Mouse (Mus musculus): Measurements from ENCODE around the gene D11Wsu47e. TPM values are rescaled to one million over a fixed set of nuclear protein-coding genes. Genes with fewer than 3 reads are reported as not detected.
A peak's percentile ranks its signal among the peaks of the same experiment; 100 is the strongest.

The D11Wsu47e gene
- polyA plus RNA-seq, 1 experiment from 2014 or later: 21.3 TPM

DNA sequence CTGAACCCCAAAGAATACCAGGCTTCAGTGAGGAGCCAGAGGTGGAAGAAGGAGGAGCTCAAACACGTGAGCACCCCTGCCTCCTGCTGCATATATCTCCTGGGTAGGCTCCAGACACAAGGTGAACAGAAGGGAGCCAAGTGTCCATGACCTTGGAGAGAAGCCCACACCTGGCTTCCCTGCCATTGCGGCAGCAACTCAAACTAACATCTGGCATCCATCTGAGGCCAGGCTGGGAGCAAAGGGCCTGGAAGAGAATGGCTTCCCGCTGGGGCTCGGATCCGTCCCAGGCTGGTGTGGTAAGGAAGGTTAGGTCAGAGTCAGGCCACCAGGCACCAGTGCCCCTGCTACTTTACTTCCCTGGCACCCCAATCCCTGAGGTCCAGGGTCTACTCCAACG lies 43.8 kb downstream of the D11Wsu47e start:
- no peak overlapping the region for H3K27ac ChIP-seq (ENCODE audit: low read length)
- H3K4me3 ChIP-seq (ENCODE audit: low read depth, low read length): no peak overlapping the region
- H3K27me3 ChIP-seq (ENCODE audit: control insufficient read depth, insufficient read depth, low read length): no peaks in the 10 kb centered on the region
- peaks cover 46% of the 10 kb centered on the region for H3K36me3 ChIP-seq (ENCODE audit: control insufficient read depth, insufficient read depth, low read length)
- WGBS: 68% methylated on average over 6 of the region's 6 CpGs
- 0 out of 2 replicates have a peak, but pooled peaks cover 7% of the 10 kb centered on the region for H3K4me1 ChIP-seq (ENCODE audit: control insufficient read depth, insufficient read depth, low read length)
- H3K9ac ChIP-seq (replicated peaks; ENCODE audit: low read depth, low read length): no peak overlapping the region
- H3K9me3 ChIP-seq (ENCODE audit: control insufficient read depth, low read depth, low read length): no peaks in the 10 kb centered on the region
- H3K4me2 ChIP-seq (replicated peaks; ENCODE audit: low read depth, low read length): no peak overlapping the region
- no peak for ATAC-seq (ENCODE audit: insufficient number of reproducible peaks, insufficient read depth, low FRiP score, low read depth)

DNA sequence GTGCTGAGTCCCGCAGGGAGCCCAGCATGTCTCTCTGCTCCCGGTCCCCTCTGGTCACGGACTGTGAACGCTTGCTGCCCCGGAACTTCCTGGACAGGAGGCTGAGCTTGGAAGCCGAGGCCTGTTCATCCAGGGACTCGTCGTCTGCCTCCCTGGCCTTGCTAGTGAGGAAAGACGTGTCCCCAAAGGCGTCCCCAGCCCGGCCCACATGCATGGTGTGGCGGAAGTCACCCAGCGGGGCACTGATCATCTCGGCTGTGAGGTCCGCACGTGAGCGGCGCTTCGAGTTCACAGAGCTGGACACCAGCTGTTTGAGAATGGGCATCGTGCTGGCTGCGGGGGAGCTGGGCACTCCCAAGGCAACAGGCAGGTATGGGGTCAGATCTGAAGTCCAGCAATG lies 45.0 kb downstream of the D11Wsu47e start:
- 90% methylated on average over 21 of the region's 21 CpGs for WGBS
- H3K4me1 ChIP-seq (ENCODE audit: control insufficient read depth, insufficient read depth, low read length): peaks cover 19% of the 10 kb centered on the region

GRCm38 (mm10) chr11:113729917-113730316 lies 45.7 kb downstream of the D11Wsu47e start:
- H3K4me3 ChIP-seq (ENCODE audit: low read depth, low read length): no peak overlapping the region
- peaks cover 45% of the 10 kb centered on the region for H3K36me3 ChIP-seq (ENCODE audit: control insufficient read depth, insufficient read depth, low read length)
- ATAC-seq (ENCODE audit: insufficient number of reproducible peaks, insufficient read depth, low FRiP score, low read depth): no peak
- no peaks in the 10 kb centered on the region for H3K27me3 ChIP-seq (ENCODE audit: control insufficient read depth, insufficient read depth, low read length)
- WGBS: 60% methylated on average over 8 of the region's 8 CpGs
- H3K4me1 ChIP-seq (ENCODE audit: control insufficient read depth, insufficient read depth, low read length): peaks cover 24% of the 10 kb centered on the region
- H3K4me2 ChIP-seq (replicated peaks; ENCODE audit: low read depth, low read length): no peak overlapping the region
- H3K9ac ChIP-seq (replicated peaks; ENCODE audit: low read depth, low read length): no peak overlapping the region
- H3K9me3 ChIP-seq (ENCODE audit: control insufficient read depth, low read depth, low read length): no peaks in the 10 kb centered on the region
- H3K27ac ChIP-seq (ENCODE audit: low read length): no peak overlapping the region

More for the DNA sequence above, 45.0 kb downstream of the D11Wsu47e start:
- no peak overlapping the region for H3K9ac ChIP-seq (replicated peaks; ENCODE audit: low read depth, low read length)
- peaks cover 46% of the 10 kb centered on the region for H3K36me3 ChIP-seq (ENCODE audit: control insufficient read depth, insufficient read depth, low read length)
- H3K4me2 ChIP-seq (replicated peaks; ENCODE audit: low read depth, low read length): no peak overlapping the region
- H3K27ac ChIP-seq (ENCODE audit: low read length): no peak overlapping the region
- H3K4me3 ChIP-seq (ENCODE audit: low read depth, low read length): no peak overlapping the region
- no peaks in the 10 kb centered on the region for H3K27me3 ChIP-seq (ENCODE audit: control insufficient read depth, insufficient read depth, low read length)
- H3K9me3 ChIP-seq (ENCODE audit: control insufficient read depth, low read depth, low read length): no peaks in the 10 kb centered on the region
- no peak for ATAC-seq (ENCODE audit: insufficient number of reproducible peaks, insufficient read depth, low FRiP score, low read depth)

- no peak for ATAC-seq (ENCODE audit: insufficient number of reproducible peaks, insufficient read depth, low FRiP score, low read depth)
- H3K4me2 ChIP-seq (replicated peaks; ENCODE audit: low read depth, low read length): no peak overlapping the region
- H3K4me3 ChIP-seq (ENCODE audit: low read depth, low read length): no peak overlapping the region
- H3K27me3 ChIP-seq (ENCODE audit: control insufficient read depth, insufficient read depth, low read length): no peaks in the 10 kb centered on the region
- no peaks in the 10 kb centered on the region for H3K9me3 ChIP-seq (ENCODE audit: control insufficient read depth, low read depth, low read length)
- H3K9ac ChIP-seq (replicated peaks; ENCODE audit: low read depth, low read length): no peak overlapping the region
- WGBS: 54% methylated on average over 3 of the region's 3 CpGs
- H3K4me1 ChIP-seq (ENCODE audit: control insufficient read depth, insufficient read depth, low read length): peaks cover 29% of the 10 kb centered on the region
- H3K36me3 ChIP-seq (ENCODE audit: control insufficient read depth, insufficient read depth, low read length): peaks cover 37% of the 10 kb centered on the region
- H3K27ac ChIP-seq (ENCODE audit: low read length): no peak overlapping the region
These were observed 46.7 kb downstream of the D11Wsu47e start for GRCm38 (mm10) chr11:113730879-113731278.

GRCm38 (mm10) chr11:113731945-113732612 lies 47.9 kb downstream of the D11Wsu47e start:
- Histone ChIP-seq H3K9me3 (ENCODE audit: control insufficient read depth, low read depth, low read length) (no peaks in the 10 kb centered on the region), H3K27ac (ENCODE audit: low read length) (no peak overlapping the region), H3K36me3 (ENCODE audit: control insufficient read depth, insufficient read depth, low read length) (peaks cover 25% of the 10 kb centered on the region), H3K4me3 (ENCODE audit: low read depth, low read length) (no peak overlapping the region), H3K27me3 (ENCODE audit: control insufficient read depth, insufficient read depth, low read length) (no peaks in the 10 kb centered on the region), H3K4me2 (replicated peaks; ENCODE audit: low read depth, low read length) (no peak overlapping the region), H3K9ac (replicated peaks; ENCODE audit: low read depth, low read length) (no peak overlapping the region), H3K4me1 (ENCODE audit: control insufficient read depth, insufficient read depth, low read length) (peaks cover 36% of the 10 kb centered on the region)
- no peak for ATAC-seq (ENCODE audit: insufficient number of reproducible peaks, insufficient read depth, low FRiP score, low read depth)
- WGBS: 92% methylated on average over 10 of the region's 10 CpGs

- no peaks in the 10 kb centered on the region for H3K27me3 ChIP-seq (ENCODE audit: control insufficient read depth, insufficient read depth, low read length)
- H3K4me3 ChIP-seq (ENCODE audit: low read depth, low read length): no peak overlapping the region
- H3K9ac ChIP-seq (replicated peaks; ENCODE audit: low read depth, low read length): no peak overlapping the region
- H3K4me2 ChIP-seq (replicated peaks; ENCODE audit: low read depth, low read length): 0 out of 2 replicates have a peak overlapping the region, but pooled peaks have one; percentile 3
- H3K36me3 ChIP-seq (ENCODE audit: control insufficient read depth, insufficient read depth, low read length): peaks cover 8% of the 10 kb centered on the region
- H3K27ac ChIP-seq (ENCODE audit: low read length): peak overlapping the region; percentile 81
- H3K4me1 ChIP-seq (ENCODE audit: control insufficient read depth, insufficient read depth, low read length): peaks cover 51% of the 10 kb centered on the region
- H3K9me3 ChIP-seq (ENCODE audit: control insufficient read depth, low read depth, low read length): no peaks in the 10 kb centered on the region
- peak; percentile 83 for ATAC-seq (ENCODE audit: insufficient number of reproducible peaks, insufficient read depth, low FRiP score, low read depth)
- 36% methylated on average over 6 of the region's 6 CpGs for WGBS
These were observed 49.6 kb downstream of the D11Wsu47e start for GRCm38 (mm10) chr11:113733631-113734364.

DNA sequence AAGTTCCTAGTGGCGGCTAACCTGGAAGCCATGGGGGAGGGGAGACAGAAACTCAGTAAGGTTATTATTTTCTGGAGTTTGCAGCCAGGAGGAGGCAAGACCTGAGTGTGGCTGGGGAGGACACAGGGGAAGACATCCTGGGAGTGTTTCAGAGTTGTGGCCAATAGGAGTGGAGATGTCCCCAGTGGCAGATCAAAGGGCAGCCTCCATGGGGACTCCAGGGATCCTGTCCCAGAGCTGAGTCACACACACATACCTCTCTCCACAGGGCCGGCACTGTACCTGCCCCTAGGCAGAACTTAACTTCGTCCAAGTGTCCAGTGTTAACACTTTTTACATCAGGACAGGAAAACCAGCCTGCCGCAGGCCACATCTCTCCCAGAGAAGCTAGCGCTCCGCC lies 50.9 kb downstream of the D11Wsu47e start:
- no peak overlapping the region for H3K9ac ChIP-seq (replicated peaks; ENCODE audit: low read depth, low read length)
- ATAC-seq (ENCODE audit: insufficient number of reproducible peaks, insufficient read depth, low FRiP score, low read depth): no peak
- H3K4me3 ChIP-seq (ENCODE audit: low read depth, low read length): no peak overlapping the region
- 54% methylated on average over 6 of the region's 6 CpGs for WGBS
- H3K9me3 ChIP-seq (ENCODE audit: control insufficient read depth, low read depth, low read length): no peaks in the 10 kb centered on the region
- H3K27me3 ChIP-seq (ENCODE audit: control insufficient read depth, insufficient read depth, low read length): no peaks in the 10 kb centered on the region
- peaks cover 63% of the 10 kb centered on the region for H3K4me1 ChIP-seq (ENCODE audit: control insufficient read depth, insufficient read depth, low read length)
- no peaks in the 10 kb centered on the region for H3K36me3 ChIP-seq (ENCODE audit: control insufficient read depth, insufficient read depth, low read length)
- H3K4me2 ChIP-seq (replicated peaks; ENCODE audit: low read depth, low read length): no peak overlapping the region
- H3K27ac ChIP-seq (ENCODE audit: low read length): peak overlapping the region; percentile 81; the same call in 1 of the 2 replicates

GRCm38 (mm10) chr11:113736848-113737552 lies 52.8 kb downstream of the D11Wsu47e start:
- ATAC-seq (ENCODE audit: insufficient number of reproducible peaks, insufficient read depth, low FRiP score, low read depth): no peak
- no peak overlapping the region for H3K4me2 ChIP-seq (replicated peaks; ENCODE audit: low read depth, low read length)
- no peaks in the 10 kb centered on the region for H3K9me3 ChIP-seq (ENCODE audit: control insufficient read depth, low read depth, low read length)
- H3K9ac ChIP-seq (replicated peaks; ENCODE audit: low read depth, low read length): no peak overlapping the region
- H3K4me3 ChIP-seq (ENCODE audit: low read depth, low read length): no peak overlapping the region
- WGBS: 74% methylated on average over 11 of the region's 11 CpGs
- H3K27me3 ChIP-seq (ENCODE audit: control insufficient read depth, insufficient read depth, low read length): no peaks in the 10 kb centered on the region
- peaks cover 67% of the 10 kb centered on the region for H3K4me1 ChIP-seq (ENCODE audit: control insufficient read depth, insufficient read depth, low read length)
- no peak overlapping the region for H3K27ac ChIP-seq (ENCODE audit: low read length)
- no peaks in the 10 kb centered on the region for H3K36me3 ChIP-seq (ENCODE audit: control insufficient read depth, insufficient read depth, low read length)
